25 mouse cellular contexts compared by ENCODE assay signal in the genomic region with DNA sequence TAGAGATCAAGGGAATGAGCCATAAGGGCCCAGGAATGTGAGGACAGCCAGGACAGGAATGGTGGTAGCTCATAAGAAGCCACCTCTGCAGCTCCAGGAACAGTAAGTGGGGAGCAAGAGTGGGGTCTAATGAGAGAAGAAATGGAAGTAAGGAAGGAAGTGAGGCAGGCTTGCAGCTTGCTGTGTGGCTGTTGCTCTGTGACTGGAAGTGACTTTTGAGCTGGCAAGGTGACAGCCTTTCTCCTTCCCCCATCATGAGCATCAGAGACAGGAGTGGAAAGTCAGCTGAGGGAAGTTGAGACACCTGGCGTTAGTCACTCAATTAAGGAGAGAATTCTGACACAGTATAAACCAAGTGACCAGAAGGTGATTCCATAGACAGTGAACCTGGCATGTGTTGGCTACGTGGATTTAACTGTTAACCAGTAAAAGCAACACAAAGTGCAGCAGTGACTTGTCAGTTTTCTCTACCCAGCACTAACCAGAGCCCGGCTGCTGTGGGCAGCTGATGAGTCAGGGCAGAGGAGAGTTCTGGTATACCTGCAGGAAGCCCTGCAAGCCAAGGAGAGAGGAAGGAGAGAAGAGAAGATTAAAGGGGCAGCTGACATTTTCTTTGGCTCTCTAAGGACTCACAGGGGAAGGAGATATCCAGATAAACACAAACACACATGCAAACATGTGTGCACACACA. TPM values are rescaled to one million over a fixed set of nuclear protein-coding genes. Genes with fewer than 3 reads are reported as not detected.
"Had no signal": no experiment of that assay in that cellular context is flagged by ENCODE, and none has a peak within 500 bp of the region (broad histone marks: within the 10 kb centered on the region; RNA-seq: fewer than 3 reads in every experiment).

No protein-coding gene starts in this region.

- H3K27me3 ChIP-seq: heart, embryonic 13.5 days; hindbrain, embryonic 12.5 days; intestine, embryonic 15.5 days; limb, embryonic 13.5 days; limb, embryonic 15.5 days; liver, embryonic 12.5 days had no signal

- H3K4me3 ChIP-seq: gastrocnemius, adult 2 months; heart, embryonic 13.5 days; heart, embryonic 15.5 days; hindbrain, embryonic 10.5 days; hindbrain, embryonic 12.5 days; intestine, embryonic 15.5 days; limb, embryonic 13.5 days; limb, embryonic 15.5 days; liver, embryonic 12.5 days had no signal

- H3K4me2 ChIP-seq: heart, embryonic 11.5 days; heart, embryonic 13.5 days; heart, embryonic 15.5 days; hindbrain, embryonic 12.5 days; hindbrain, embryonic 14.5 days; intestine, embryonic 15.5 days; limb, embryonic 13.5 days; limb, embryonic 15.5 days; liver, embryonic 12.5 days had no signal

- ATAC-seq: hindbrain, embryonic 16.5 days; inflammation-experienced regulatory T-cells, adult 6 months; intestine, embryonic 15.5 days; intestine, postnatal 0 days; liver, embryonic 12.5 days had no signal

- H3K27ac ChIP-seq: gastrocnemius, adult 2 months; heart, embryonic 13.5 days; heart, embryonic 15.5 days; hindbrain, embryonic 10.5 days; hindbrain, embryonic 12.5 days; hindbrain, embryonic 14.5 days; intestine, embryonic 15.5 days; kidney, postnatal 0 days; limb, embryonic 13.5 days; limb, embryonic 15.5 days; liver, embryonic 12.5 days; liver, embryonic 14.5 days had no signal

- H3K36me3 ChIP-seq: heart, embryonic 13.5 days; heart, embryonic 15.5 days; hindbrain, embryonic 10.5 days; hindbrain, embryonic 12.5 days; intestine, embryonic 15.5 days; limb, embryonic 13.5 days; limb, embryonic 15.5 days; liver, embryonic 12.5 days had no signal

- H3K9me3 ChIP-seq: heart, embryonic 13.5 days; heart, embryonic 15.5 days; hindbrain, embryonic 10.5 days; hindbrain, embryonic 12.5 days; intestine, embryonic 15.5 days; limb, embryonic 13.5 days; limb, embryonic 15.5 days; liver, embryonic 12.5 days had no signal

- H3K4me1 ChIP-seq: heart, embryonic 13.5 days; heart, embryonic 15.5 days; hindbrain, embryonic 10.5 days; hindbrain, embryonic 12.5 days; intestine, embryonic 15.5 days; limb, embryonic 13.5 days; limb, embryonic 15.5 days; liver, embryonic 12.5 days had no signal

- H3K9ac ChIP-seq: heart, embryonic 13.5 days; heart, embryonic 15.5 days; hindbrain, embryonic 12.5 days; hindbrain, embryonic 14.5 days; intestine, embryonic 15.5 days; limb, embryonic 13.5 days; limb, embryonic 15.5 days; liver, embryonic 12.5 days; liver, embryonic 14.5 days had no signal

- DNase-seq: gastrocnemius, adult 2 months; gastrocnemius, postnatal 14 days; gastrocnemius, postnatal 36 days; heart, adult 18-20 months; heart, postnatal 14 days; heart, postnatal 36 days; kidney, adult 18-20 months; kidney, postnatal 14 days; kidney, postnatal 36 days; left cerebral cortex, postnatal 4 days had no signal

RNA-seq across cellular contexts. Expression of a gene that starts 49.9 kb away (rescaled TPM):
- polyA plus RNA-seq: inflammation-experienced regulatory T-cells, adult 6 months had no signal
